21 mouse cellular contexts compared by ENCODE assay signal in genomic region chr3:79472362-79472761, GRCm38 (mm10).
DNase-seq lines count a peak whose midpoint lies in the region; ATAC-seq and TF ChIP-seq lines count a peak whose summit lies in the region.
"Had no signal": no experiment of that assay in that cellular context is flagged by ENCODE, and none has a peak within 500 bp of the region (broad histone marks: within the 10 kb centered on the region; RNA-seq: fewer than 3 reads in every experiment).

No protein-coding gene starts in this region.

- H3K27me3 ChIP-seq in lung, postnatal 0 days (replicated peaks; ENCODE audit: insufficient read depth, low read length): no peaks in the 10 kb centered on the region
- H3K27me3 ChIP-seq in forebrain, embryonic 16.5 days (replicated peaks; ENCODE audit: control insufficient read depth, insufficient read depth, low read length): no peaks in the 10 kb centered on the region
- H3K27me3 ChIP-seq: CH12.LX; forebrain, embryonic 12.5 days; hindbrain, embryonic 13.5 days; intestine, embryonic 15.5 days; lung, embryonic 15.5 days; neural tube, embryonic 12.5 days had no signal

- H3K36me3 ChIP-seq in lung, postnatal 0 days (ENCODE audit: insufficient read depth, low read length): 0 out of 2 replicates have a peak, but pooled peaks cover 7% of the 10 kb centered on the region
- peaks cover 5% of the 10 kb centered on the region; the same call in 1 of the 2 replicates for H3K36me3 ChIP-seq in forebrain, embryonic 16.5 days (ENCODE audit: control insufficient read depth, insufficient read depth)
- H3K36me3 ChIP-seq: intestine, embryonic 15.5 days had no signal

- TF ChIP-seq CTCF in lung, postnatal 0 days (IDR thresholded peaks at IDR 0.05): no peak

- H3K27ac ChIP-seq in lung, postnatal 0 days (ENCODE audit: low read length): no peak overlapping the region
- H3K27ac ChIP-seq in forebrain, embryonic 16.5 days (ENCODE audit: low read length): no peak overlapping the region
- H3K27ac ChIP-seq: forebrain, embryonic 12.5 days; hindbrain, embryonic 13.5 days; intestine, embryonic 15.5 days; kidney, postnatal 0 days; limb, embryonic 10.5 days; lung, embryonic 15.5 days; neural tube, embryonic 12.5 days had no signal

- no peak overlapping the region for H3K4me2 ChIP-seq in lung, postnatal 0 days (replicated peaks; ENCODE audit: low read depth, low read length)
- H3K4me2 ChIP-seq in forebrain, embryonic 16.5 days (ENCODE audit: low read length): no peak overlapping the region
- H3K4me2 ChIP-seq: forebrain, embryonic 12.5 days; hindbrain, embryonic 13.5 days; intestine, embryonic 15.5 days; liver, embryonic 11.5 days; lung, embryonic 15.5 days; neural tube, embryonic 12.5 days had no signal

- DNase-seq in adrenal gland, adult 8-10 months: peak; percentile 31
- no peak for DNase-seq in adrenal gland, adult 18-20 months (ENCODE audit: low spot score in 2 of 2)
- peak; percentile 25 to 33 for DNase-seq in left cerebral cortex, adult 18-20 months (ENCODE audit: low spot score in 2 of 2)
- no peak for DNase-seq in left cerebral cortex, adult 9 months (ENCODE audit: low spot score in 2 of 2)
- peak; percentile 88 for DNase-seq in lung, postnatal 0 days (ENCODE audit: low spot score)
- DNase-seq in urinary bladder, postnatal 14 days (ENCODE audit: low spot score): no peak
- no peak for DNase-seq in neural tube, embryonic 10.5 days (ENCODE audit: extremely low spot score, low spot score)
- DNase-seq: cerebellum, postnatal 10 days; heart, postnatal 14 days; thymus, postnatal 14 days had no signal

- H3K9ac ChIP-seq in lung, postnatal 0 days (replicated peaks; ENCODE audit: low read depth): no peak overlapping the region
- no peak overlapping the region for H3K9ac ChIP-seq in forebrain, embryonic 16.5 days (replicated peaks; ENCODE audit: low read depth, low read length)
- H3K9ac ChIP-seq: forebrain, embryonic 12.5 days; hindbrain, embryonic 13.5 days; intestine, embryonic 15.5 days; lung, embryonic 15.5 days; neural tube, embryonic 12.5 days had no signal

- peak; percentile 95 for ATAC-seq in lung, postnatal 0 days
- no peak for ATAC-seq in forebrain, embryonic 16.5 days
- ATAC-seq: intestine, embryonic 15.5 days had no signal

- WGBS in lung, postnatal 0 days: 54% methylated on average over 5 of the region's 5 CpGs
- 98% methylated on average over 5 of the region's 5 CpGs for WGBS in forebrain, embryonic 16.5 days

- H3K4me1 ChIP-seq in lung, postnatal 0 days (ENCODE audit: insufficient read depth, low read depth, low read length): no peaks in the 10 kb centered on the region
- H3K4me1 ChIP-seq in forebrain, embryonic 16.5 days (replicated peaks; ENCODE audit: control insufficient read depth, insufficient read depth, low read length): peaks cover 16% of the 10 kb centered on the region
- H3K4me1 ChIP-seq: intestine, embryonic 15.5 days; limb, embryonic 10.5 days; lung, embryonic 15.5 days; neural tube, embryonic 12.5 days had no signal

- TF ChIP-seq EP300 in lung, postnatal 0 days (IDR thresholded peaks at IDR 0.05): peak; percentile 80

- H3K9me3 ChIP-seq in lung, postnatal 0 days (ENCODE audit: low read length): no peaks in the 10 kb centered on the region
- H3K9me3 ChIP-seq in forebrain, embryonic 16.5 days (ENCODE audit: control insufficient read depth, low read length): no peaks in the 10 kb centered on the region
- H3K9me3 ChIP-seq: forebrain, embryonic 12.5 days; hindbrain, embryonic 13.5 days; intestine, embryonic 15.5 days; limb, embryonic 10.5 days; lung, embryonic 15.5 days; midbrain, embryonic 10.5 days; neural tube, embryonic 12.5 days had no signal

- H3K4me3 ChIP-seq in lung, postnatal 0 days (ENCODE audit: low read depth, low read length): no peak overlapping the region
- no peak overlapping the region for H3K4me3 ChIP-seq in forebrain, embryonic 16.5 days (replicated peaks; ENCODE audit: low read length)
- H3K4me3 ChIP-seq: forebrain, embryonic 12.5 days; hindbrain, embryonic 13.5 days; intestine, embryonic 15.5 days; limb, embryonic 10.5 days; lung, embryonic 15.5 days; midbrain, embryonic 10.5 days; neural tube, embryonic 12.5 days had no signal

Comparison
In these comparisons a context has a peak if more than half of its experiments do, and no peak if none do; other contexts are left out.
1. DNase-seq: peak in adrenal gland, adult 8-10 months (single experiment), left cerebral cortex, adult 18-20 months (2 of 2) and lung, postnatal 0 days (single experiment); none in adrenal gland, adult 18-20 months (0 of 2), left cerebral cortex, adult 9 months (0 of 2), urinary bladder, postnatal 14 days (single experiment) and neural tube, embryonic 10.5 days (single experiment).